Mouse (Mus musculus): Measurements from ENCODE around the gene Rnf169.

The Rnf169 gene

DNA sequence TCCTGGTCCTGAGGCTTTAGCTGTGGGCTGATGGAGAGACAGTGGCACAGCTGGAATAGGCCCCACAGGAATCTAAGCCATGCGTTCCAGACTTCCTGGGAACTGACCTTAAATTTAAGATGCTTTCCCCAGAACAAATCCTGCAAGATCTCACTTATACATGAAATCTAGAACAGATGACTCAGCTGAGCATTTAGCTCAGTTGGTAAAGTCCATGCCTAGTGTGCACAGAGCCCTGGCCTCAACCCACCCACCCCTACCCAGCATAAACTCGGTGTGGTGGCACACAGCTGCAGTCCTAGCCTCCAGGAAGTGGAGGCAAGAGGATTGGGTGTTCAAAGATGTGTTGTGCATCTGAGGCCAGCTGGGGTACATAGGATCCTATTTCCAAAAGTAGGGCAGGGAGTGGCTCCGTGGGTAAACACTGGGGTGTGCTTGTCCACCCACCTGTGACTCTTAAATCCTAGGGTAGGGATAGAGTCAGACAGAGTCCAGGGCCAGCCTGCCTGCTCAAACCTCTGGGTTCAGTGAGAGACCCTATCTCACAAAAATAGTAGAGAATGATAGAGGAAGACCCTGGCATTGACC lies 90.0 kb downstream of the Rnf169 start:
- DNase-seq: no peak

GRCm38 (mm10) chr7:99889175-99889880 lies 90.9 kb downstream of the Rnf169 start:
- peak; percentile 1 to 4 for DNase-seq

DNA sequence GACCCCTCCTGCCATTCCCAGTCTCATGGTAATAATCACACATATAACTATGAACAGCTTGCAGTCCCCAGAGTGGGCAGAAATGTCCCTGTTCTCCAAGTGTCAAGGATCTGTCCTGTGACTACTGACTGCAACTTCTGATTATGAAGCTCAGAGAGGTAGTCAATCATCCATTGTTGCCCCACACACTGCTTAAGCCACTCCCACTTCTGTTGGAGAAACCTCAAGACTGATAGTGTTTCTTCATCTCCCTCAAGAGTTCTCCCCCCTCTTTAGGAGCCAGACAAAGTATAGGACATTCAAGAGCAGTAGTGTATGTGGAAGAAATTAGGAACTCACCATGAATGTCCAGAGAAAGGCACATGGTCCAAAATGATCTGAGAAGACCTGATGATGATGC lies 92.5 kb downstream of the Rnf169 start:
- DNase-seq: no peak

- DNase-seq: no peak
These were observed 93.0 kb downstream of the Rnf169 start for GRCm38 (mm10) chr7:99887230-99887735.

DNA sequence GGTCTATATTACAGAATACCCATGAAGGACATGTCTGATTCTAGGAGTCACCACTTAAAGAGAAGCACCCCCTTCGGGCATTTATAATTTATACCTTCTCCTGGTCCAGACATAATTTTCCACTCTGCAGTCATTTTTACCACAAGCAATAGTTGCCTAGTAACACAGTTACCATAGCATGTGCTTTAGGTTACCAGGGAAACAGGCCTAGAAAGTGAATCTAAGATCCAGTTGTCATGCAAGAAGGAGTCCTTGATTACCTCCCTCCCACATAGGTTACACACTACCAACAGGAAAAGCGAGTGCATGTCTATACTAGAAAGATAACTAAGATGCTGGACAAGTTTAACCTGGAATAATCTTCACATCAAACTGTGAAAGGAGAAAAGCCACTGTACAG lies 102.0 kb downstream of the Rnf169 start:
- no peak for DNase-seq

GRCm38 (mm10) chr7:99876345-99876744 lies 103.9 kb downstream of the Rnf169 start:
- peak; percentile 74 to 91 for DNase-seq

GRCm38 (mm10) chr7:99875891-99876290 lies 104.4 kb downstream of the Rnf169 start:
- DNase-seq: no peak

DNA sequence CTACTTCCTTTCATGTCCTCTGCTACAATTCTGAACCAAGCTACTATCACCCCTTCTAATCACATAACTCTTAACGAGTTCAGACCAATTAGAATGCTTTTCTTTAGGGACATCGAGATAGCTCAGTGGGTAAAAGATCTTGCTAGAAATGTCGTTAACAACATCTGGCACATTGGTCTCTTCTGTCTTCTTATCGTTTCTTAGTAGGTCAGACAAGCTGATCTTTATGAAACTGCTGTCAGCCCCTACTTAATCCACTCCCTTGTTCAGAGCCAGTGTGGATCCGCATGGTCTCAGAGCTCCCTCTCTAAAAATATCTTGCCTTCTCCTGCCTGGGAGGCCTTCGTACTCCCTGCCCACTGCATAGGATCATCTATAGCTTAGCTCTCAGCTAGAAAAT lies 106.3 kb downstream of the Rnf169 start:
- no peak for DNase-seq

Data from kidney, postnatal 36 days (tissue).